Mouse (Mus musculus): ENCODE measurements at regions not wholly inside any gene's neighbourhood (a gene's known extent, or its start where the extent isn't known, plus 50 kb on each side); places are given as distances from the start of the nearest gene placed in this dataset.

GRCm38 (mm10) chr15:93733731-93734510 is 138.2 kb upstream of the Prickle1 start:
- TF ChIP-seq EP300 (IDR thresholded peaks at IDR 0.05; ENCODE audit: low read depth) (no peak), CTCF (IDR thresholded peaks at IDR 0.05; ENCODE audit: low read depth) (no peak)
